Mouse (Mus musculus): ENCODE results near the gene Edc4. TPM values are rescaled to one million over a fixed set of nuclear protein-coding genes. Genes with fewer than 3 reads are reported as not detected.
"Not testable (repeated sequence)": the region's sequence is repeated elsewhere in the genome, so short reads cannot be mapped to it uniquely, and the experiment has no call there.

Edc4 gene
- polyA plus RNA-seq (2016; fragmentation: Nextera tagmentation; extraction: Ambion mirVana): 73.7 and 75.2 TPM in 2 replicates

GRCm38 (mm10) chr8:105880754-105881520 is at the start of gene Edc4:
Gene Edc4 (plus strand): TSS chr8:105880881.
- H3K9me3 ChIP-seq: no peaks in the 10 kb centered on the region
- H3K27ac ChIP-seq: peak within 1 kb of the TSS; percentile 89
- peak; percentile 86 for DNase-seq (ENCODE audit: extremely low spot score, low spot score)
- peak within 1 kb of the TSS; percentile 96 for H3K4me3 ChIP-seq
- H3K36me3 ChIP-seq (replicated peaks): peaks cover 64% of the 10 kb centered on the region
- 1% methylated on average over 45 of the region's 45 CpGs for WGBS
- H3K4me1 ChIP-seq: peaks cover 27% of the 10 kb centered on the region
- no peaks in the 10 kb centered on the region for H3K27me3 ChIP-seq (ENCODE audit: poor library complexity, severe bottlenecking)

GRCm38 (mm10) chr8:105833740-105834139 is 46.9 kb upstream of the Edc4 start:
- not testable (repeated sequence) for H3K4me1 ChIP-seq; H3K9me3 ChIP-seq; DNase-seq (ENCODE audit: extremely low spot score, low spot score); H3K27me3 ChIP-seq (ENCODE audit: poor library complexity, severe bottlenecking); H3K4me3 ChIP-seq; H3K36me3 ChIP-seq (replicated peaks); H3K27ac ChIP-seq
- WGBS: 81% methylated on average over 2 of the region's 2 CpGs

GRCm38 (mm10) chr8:105835318-105835717 is 45.4 kb upstream of the Edc4 start:
- WGBS: 31% methylated on average over 11 of the region's 11 CpGs
- Histone ChIP-seq H3K9me3 (no peaks in the 10 kb centered on the region), H3K4me1 (peaks cover 9% of the 10 kb centered on the region; the same call in 1 of the 2 replicates), H3K27ac (no peak overlapping the region), H3K4me3 (no peak overlapping the region), H3K27me3 (ENCODE audit: poor library complexity, severe bottlenecking) (no peaks in the 10 kb centered on the region), H3K36me3 (replicated peaks) (no peaks in the 10 kb centered on the region)
- DNase-seq (ENCODE audit: extremely low spot score, low spot score): peak; percentile 31

GRCm38 (mm10) chr8:105836991-105837390 is 43.7 kb upstream of the Edc4 start:
- WGBS: 89% methylated on average over 6 of the region's 6 CpGs

GRCm38 (mm10) chr8:105839209-105839608 is 41.5 kb upstream of the Edc4 start:
- H3K4me3 ChIP-seq: no peak overlapping the region
- H3K9me3 ChIP-seq: no peaks in the 10 kb centered on the region
- no peak overlapping the region for H3K27ac ChIP-seq
- no peaks in the 10 kb centered on the region for H3K27me3 ChIP-seq (ENCODE audit: poor library complexity, severe bottlenecking)
- WGBS: 89% methylated on average over 5 of the region's 5 CpGs
- peaks cover 34% of the 10 kb centered on the region for H3K36me3 ChIP-seq (replicated peaks)
- peaks cover 9% of the 10 kb centered on the region; the same call in 1 of the 2 replicates for H3K4me1 ChIP-seq
- no peak for DNase-seq (ENCODE audit: extremely low spot score, low spot score)

More at GRCm38 (mm10) chr8:105836991-105837390, 43.7 kb upstream of the Edc4 start:
- H3K4me3 ChIP-seq: no peak overlapping the region
- H3K36me3 ChIP-seq (replicated peaks): peaks cover 13% of the 10 kb centered on the region
- peaks cover 9% of the 10 kb centered on the region; the same call in 1 of the 2 replicates for H3K4me1 ChIP-seq
- no peaks in the 10 kb centered on the region for H3K27me3 ChIP-seq (ENCODE audit: poor library complexity, severe bottlenecking)
- no peaks in the 10 kb centered on the region for H3K9me3 ChIP-seq
- DNase-seq (ENCODE audit: extremely low spot score, low spot score): no peak
- H3K27ac ChIP-seq: no peak overlapping the region

- H3K4me3 ChIP-seq: no peak overlapping the region
- peaks cover 82% of the 10 kb centered on the region for H3K36me3 ChIP-seq (replicated peaks)
- no peaks in the 10 kb centered on the region for H3K9me3 ChIP-seq
- no peaks in the 10 kb centered on the region for H3K27me3 ChIP-seq (ENCODE audit: poor library complexity, severe bottlenecking)
- 89% methylated on average over 11 of the region's 11 CpGs for WGBS
- DNase-seq (ENCODE audit: extremely low spot score, low spot score): no peak
- peaks cover 12% of the 10 kb centered on the region for H3K4me1 ChIP-seq
- no peak overlapping the region for H3K27ac ChIP-seq
Measured at GRCm38 (mm10) chr8:105846678-105847077, 34.0 kb upstream of the Edc4 start.

- H3K4me1 ChIP-seq: peaks cover 17% of the 10 kb centered on the region
- no peaks in the 10 kb centered on the region for H3K27me3 ChIP-seq (ENCODE audit: poor library complexity, severe bottlenecking)
- no peak overlapping the region for H3K4me3 ChIP-seq
- 79% methylated on average over 4 of the region's 4 CpGs for WGBS
- H3K27ac ChIP-seq: no peak overlapping the region
- H3K36me3 ChIP-seq (replicated peaks): peaks cover 50% of the 10 kb centered on the region
- DNase-seq (ENCODE audit: extremely low spot score, low spot score): no peak
- H3K9me3 ChIP-seq: no peaks in the 10 kb centered on the region
Measured at GRCm38 (mm10) chr8:105850014-105850413, 30.7 kb upstream of the Edc4 start.

GRCm38 (mm10) chr8:105850611-105851010 is 30.1 kb upstream of the Edc4 start:
- no peaks in the 10 kb centered on the region for H3K9me3 ChIP-seq
- no peaks in the 10 kb centered on the region for H3K27me3 ChIP-seq (ENCODE audit: poor library complexity, severe bottlenecking)
- no peak for DNase-seq (ENCODE audit: extremely low spot score, low spot score)
- WGBS: 79% methylated on average over 7 of the region's 7 CpGs
- H3K27ac ChIP-seq: no peak overlapping the region; the same call in 1 of the 2 replicates
- peak overlapping the region; percentile 81 for H3K4me3 ChIP-seq
- H3K4me1 ChIP-seq: peaks cover 23% of the 10 kb centered on the region
- peaks cover 44% of the 10 kb centered on the region for H3K36me3 ChIP-seq (replicated peaks)

GRCm38 (mm10) chr8:105851651-105852143 is 29.0 kb upstream of the Edc4 start:
- DNase-seq (ENCODE audit: extremely low spot score, low spot score): peak; percentile 91
- Histone ChIP-seq H3K4me3 (peak overlapping the region; percentile 81), H3K4me1 (peaks cover 34% of the 10 kb centered on the region), H3K36me3 (replicated peaks) (peaks cover 33% of the 10 kb centered on the region), H3K9me3 (no peaks in the 10 kb centered on the region), H3K27ac (peak overlapping the region; percentile 86), H3K27me3 (ENCODE audit: poor library complexity, severe bottlenecking) (no peaks in the 10 kb centered on the region)
- WGBS: under 1% methylated on average over 34 of the region's 34 CpGs

GRCm38 (mm10) chr8:105852146-105852729 is 28.4 kb upstream of the Edc4 start:
- Histone ChIP-seq H3K9me3 (no peaks in the 10 kb centered on the region), H3K4me1 (peaks cover 39% of the 10 kb centered on the region), H3K4me3 (peak overlapping the region; percentile 81), H3K27ac (peak overlapping the region; percentile 86), H3K36me3 (replicated peaks) (peaks cover 30% of the 10 kb centered on the region), H3K27me3 (ENCODE audit: poor library complexity, severe bottlenecking) (no peaks in the 10 kb centered on the region)
- 83% methylated on average over 12 of the region's 12 CpGs for WGBS
- no peak for DNase-seq (ENCODE audit: extremely low spot score, low spot score)

- H3K36me3 ChIP-seq (replicated peaks): peaks cover 28% of the 10 kb centered on the region
- whole genome bisulfite sequencing: 93% methylated on average over 3 of the region's 3 CpGs
- no peak within 1 kb of the TSS for H3K27ac ChIP-seq
- peak within 1 kb of the TSS; percentile 81; the same call in 1 of the 2 replicates for H3K4me3 ChIP-seq
- H3K4me1 ChIP-seq: peaks cover 48% of the 10 kb centered on the region
- no peaks in the 10 kb centered on the region for H3K9me3 ChIP-seq
- DNase-seq (ENCODE audit: extremely low spot score, low spot score): no peak
- H3K27me3 ChIP-seq (ENCODE audit: poor library complexity, severe bottlenecking): no peaks in the 10 kb centered on the region
Measured at GRCm38 (mm10) chr8:105853178-105853577, 27.5 kb upstream of the Edc4 start, which contains the start of gene Cenpt. Gene Cenpt (minus strand): TSS chr8:105853278.

GRCm38 (mm10) chr8:105854303-105854702 is 26.4 kb upstream of the Edc4 start:
- WGBS: 28% methylated on average over 8 of the region's 8 CpGs
- Histone ChIP-seq H3K9me3 (no peaks in the 10 kb centered on the region), H3K27me3 (ENCODE audit: poor library complexity, severe bottlenecking) (no peaks in the 10 kb centered on the region), H3K4me1 (peaks cover 59% of the 10 kb centered on the region), H3K36me3 (replicated peaks) (peaks cover 27% of the 10 kb centered on the region), H3K4me3 (peak overlapping the region; percentile 75), H3K27ac (peak overlapping the region; percentile 96)
- no peak for DNase-seq (ENCODE audit: extremely low spot score, low spot score)

All from forebrain, embryonic 10.5 days (tissue).